Mouse (Mus musculus) embryonic stem cell, embryonic (primary cell): ENCODE measurements at regions not wholly inside any gene's neighbourhood (a gene's known extent, or its start where the extent isn't known, plus 50 kb on each side); places are given as distances from the start of the nearest gene placed in this dataset.

Experiments used
- CTCF ChIA-PET, 4 experiments: fragments of 300-600 bp in 2 of 4; fragments of 350-600 bp in 2 of 4; sonication (Branson Sonifier 250); formaldehyde crosslinking; loops; one replicate each; lab custom pipeline; 2022; ENCODE audit warnings: inconsistent platforms in 2 of 4; lab: Charles Lee
- POLR2A ChIA-PET, 4 experiments: fragments of 300-600 bp in 2 of 4; fragments of 350-600 bp in 2 of 4; sonication (Branson Sonifier 250); formaldehyde crosslinking; loops; one replicate each; lab custom pipeline; 2022; ENCODE audit warnings: antibody characterized with exemption in 4 of 4, inconsistent platforms in 1 of 4; lab: Charles Lee

DNA sequence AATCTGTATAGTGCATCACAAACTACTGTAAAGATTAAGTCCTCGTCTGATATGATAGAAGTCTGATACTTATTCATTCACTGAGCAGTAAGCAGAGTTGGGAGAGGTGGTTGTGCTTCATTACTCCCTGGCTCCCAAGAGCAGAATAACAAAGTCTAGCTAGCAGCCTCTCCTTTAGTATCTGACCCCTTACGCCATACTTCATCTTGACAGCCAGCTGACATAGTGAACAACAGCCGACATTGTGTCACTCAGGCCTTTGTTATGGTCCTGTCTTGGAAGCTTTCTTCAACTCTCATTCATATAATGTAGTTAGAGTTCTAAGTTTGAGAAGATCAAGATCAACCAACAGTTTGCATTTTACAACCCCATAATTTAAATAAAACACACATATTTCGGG is 1436.3 kb upstream of the Tenm4 start:
- POLR2A ChIA-PET: no interaction called here
- CTCF ChIA-PET: no interaction called here
